Comparison of ENCODE assay signal across 8 mouse cellular contexts in genomic region chr1:167284837-167285319, GRCm38 (mm10). TPM values are rescaled to one million over a fixed set of nuclear protein-coding genes. Genes with fewer than 3 reads are reported as not detected.
DNase-seq lines count a peak whose midpoint lies in the region; ATAC-seq and TF ChIP-seq lines count a peak whose summit lies in the region.

No protein-coding gene starts in this region.

- H3K9me3 ChIP-seq in G1E (replicated peaks): no peaks in the 10 kb centered on the region
- no peaks in the 10 kb centered on the region for H3K9me3 ChIP-seq in hindbrain, embryonic 10.5 days

- peak overlapping the region; percentile 99 for H3K27ac ChIP-seq in hindbrain, embryonic 10.5 days

- H3K27me3 ChIP-seq in G1E (ENCODE audit: insufficient read depth, low read length): no peaks in the 10 kb centered on the region
- H3K27me3 ChIP-seq in hindbrain, embryonic 10.5 days (ENCODE audit: insufficient read depth, poor library complexity, severe bottlenecking): peaks cover 19% of the 10 kb centered on the region

- peak; percentile 57 for ATAC-seq in G1E (ENCODE audit: extremely low read depth, insufficient number of reproducible peaks, low FRiP score, poor library complexity, severe bottlenecking)
- ATAC-seq in frontal cortex, adult (ENCODE audit: low TSS enrichment): peak; percentile 72

- WGBS in hindbrain, embryonic 10.5 days: under 1% methylated on average over 51 of the region's 51 CpGs

- H3K36me3 ChIP-seq in G1E (replicated peaks): peaks cover 26% of the 10 kb centered on the region
- H3K36me3 ChIP-seq in hindbrain, embryonic 10.5 days: peaks cover 8% of the 10 kb centered on the region; the same call in 1 of the 2 replicates

- DNase-seq in G1E (ENCODE audit: low spot score): peak; percentile 83
- peak; percentile 91 for DNase-seq in cerebellum, adult 8-10 months
- DNase-seq in hindbrain, embryonic 10.5 days (ENCODE audit: low spot score): peak; percentile 91
- DNase-seq in layer of hippocampus, postnatal 25 days (ENCODE audit: extremely low spot score in 1 of 2, low spot score in 1 of 2): peak; percentile 62 to 65
- DNase-seq in lung, postnatal 25 days (ENCODE audit: low spot score): peak; percentile 87
- DNase-seq in retina, adult 2 months (ENCODE audit: low read depth, low spot score): peak; percentile 76
- DNase-seq in thymus, postnatal 36 days: peak; percentile 86 to 88

- H3K4me1 ChIP-seq in G1E (ENCODE audit: insufficient read depth, low read depth, low read length): peaks cover 69% of the 10 kb centered on the region
- peaks cover 53% of the 10 kb centered on the region for H3K4me1 ChIP-seq in hindbrain, embryonic 10.5 days (replicated peaks)

- TF ChIP-seq CTCF in G1E (IDR thresholded peaks at IDR 0.05; ENCODE audit: low read depth, low read length): no peak

- peak overlapping the region; percentile 99 for H3K4me3 ChIP-seq in G1E (ENCODE audit: low read depth, low read length)
- peak overlapping the region; percentile 82 for H3K4me3 ChIP-seq in hindbrain, embryonic 10.5 days

RNA-seq across cellular contexts. Expression of gene Uck2, which starts 0.2 kb away (rescaled TPM):
- 465 and 522 TPM in 2 replicates for total RNA-seq in G1E (2014; fragmentation: Nextera tagmentation)
- total RNA-seq in G1E (2017): 182 and 249 TPM in 2 replicates
- 555 and 575 TPM in 2 replicates for polyA plus RNA-seq in G1E (2012)
- 113 and 125 TPM in 2 replicates for polyA plus RNA-seq in hindbrain, embryonic 10.5 days (2016; fragmentation: Nextera tagmentation; extraction: Ambion mirVana)
- 10 to 100 TPM; 45.5 to 47.3 TPM for total RNA-seq in layer of hippocampus, postnatal 25 days (2021)

RNA-seq across cellular contexts. Expression of gene Tmco1, which starts 23.3 kb away (rescaled TPM):
- 66.0 and 68.2 TPM in 2 replicates for total RNA-seq in G1E (2014; fragmentation: Nextera tagmentation)
- total RNA-seq in G1E (2017): 104 and 121 TPM in 2 replicates
- polyA plus RNA-seq in G1E (2012): 10.8 and 12.8 TPM in 2 replicates
- 76.3 and 78.3 TPM in 2 replicates for polyA plus RNA-seq in hindbrain, embryonic 10.5 days (2016; fragmentation: Nextera tagmentation; extraction: Ambion mirVana)
- 10 to 100 TPM; 50.9 to 56.8 TPM for total RNA-seq in layer of hippocampus, postnatal 25 days (2021)

Comparison
In these comparisons a context has a peak if more than half of its experiments do, and no peak if none do; other contexts are left out.
1. Peak in every context shown above with its lines: DNase-seq, ATAC-seq, H3K4me3 ChIP-seq and H3K27ac ChIP-seq.